Comparison of ENCODE assay signal across 26 mouse cellular contexts in the genomic region with DNA sequence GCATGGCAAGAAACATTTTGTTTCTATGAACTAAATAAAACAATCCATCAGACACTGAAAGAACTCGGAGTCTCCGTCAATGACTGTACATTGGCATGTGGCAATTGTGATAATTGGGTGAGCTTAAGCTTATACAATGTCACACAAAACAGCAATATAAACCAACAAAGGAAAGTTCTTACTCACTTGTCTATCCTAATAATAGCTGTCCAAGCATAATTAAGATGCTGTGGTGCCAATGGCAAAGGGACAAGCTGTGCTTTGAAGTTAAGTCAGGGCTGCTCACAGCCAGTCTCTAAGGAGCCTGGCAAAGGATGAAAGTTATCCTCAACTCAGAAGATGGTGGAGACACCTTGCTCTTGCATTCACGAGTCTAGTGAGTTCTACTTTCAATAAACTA.
"Had no signal": no experiment of that assay in that cellular context is flagged by ENCODE, and none has a peak within 500 bp of the region (broad histone marks: within the 10 kb centered on the region; RNA-seq: fewer than 3 reads in every experiment).

No protein-coding gene starts in this region.

- ATAC-seq: hindbrain, embryonic 16.5 days; inflammation-experienced regulatory T-cells, adult 6 months; intestine, embryonic 15.5 days; intestine, postnatal 0 days had no signal

- H3K27ac ChIP-seq: heart, embryonic 10.5 days; hindbrain, embryonic 10.5 days; hindbrain, embryonic 12.5 days; hindbrain, embryonic 14.5 days; intestine, embryonic 15.5 days; layer of hippocampus, adult 2 months; left cerebral cortex, adult 2 months; limb, embryonic 10.5 days; limb, embryonic 12.5 days; liver, embryonic 13.5 days; liver, embryonic 15.5 days had no signal

- H3K27me3 ChIP-seq: heart, embryonic 12.5 days; intestine, embryonic 15.5 days; limb, embryonic 12.5 days; liver, embryonic 13.5 days; liver, embryonic 15.5 days had no signal

- H3K4me3 ChIP-seq: heart, embryonic 10.5 days; heart, embryonic 12.5 days; hindbrain, embryonic 10.5 days; hindbrain, embryonic 12.5 days; intestine, embryonic 15.5 days; layer of hippocampus, adult 2 months; left cerebral cortex, adult 2 months; limb, embryonic 10.5 days; limb, embryonic 12.5 days; liver, embryonic 13.5 days; liver, embryonic 15.5 days had no signal

- H3K9ac ChIP-seq: heart, embryonic 12.5 days; hindbrain, embryonic 12.5 days; hindbrain, embryonic 14.5 days; intestine, embryonic 15.5 days; limb, embryonic 12.5 days; liver, embryonic 13.5 days; liver, embryonic 15.5 days; liver, postnatal 0 days had no signal

- DNase-seq: gastrocnemius, postnatal 14 days; heart, postnatal 10 days; heart, postnatal 4 days; kidney, adult 18-20 months; kidney, adult 8-10 months; kidney, postnatal 10 days; kidney, postnatal 25 days; kidney, postnatal 4 days; liver; liver, embryonic 13.5 days; liver, postnatal 0 days had no signal

- H3K4me2 ChIP-seq: hindbrain, embryonic 12.5 days; hindbrain, embryonic 14.5 days; intestine, embryonic 15.5 days; limb, embryonic 12.5 days; liver, embryonic 11.5 days; liver, embryonic 13.5 days; liver, embryonic 15.5 days had no signal

- H3K36me3 ChIP-seq: heart, embryonic 10.5 days; heart, embryonic 12.5 days; hindbrain, embryonic 10.5 days; hindbrain, embryonic 12.5 days; intestine, embryonic 15.5 days; limb, embryonic 10.5 days; limb, embryonic 12.5 days; liver, embryonic 13.5 days; liver, embryonic 15.5 days had no signal

- H3K9me3 ChIP-seq: heart, embryonic 10.5 days; heart, embryonic 12.5 days; hindbrain, embryonic 10.5 days; hindbrain, embryonic 12.5 days; intestine, embryonic 15.5 days; limb, embryonic 10.5 days; limb, embryonic 12.5 days; liver, embryonic 13.5 days; liver, embryonic 15.5 days had no signal
